ENCODE assay signal across 8 mouse cellular contexts in genomic region chr3:105894601-105895592, GRCm38 (mm10). TPM values are rescaled to one million over a fixed set of nuclear protein-coding genes. Genes with fewer than 3 reads are reported as not detected.
DNase-seq lines count a peak whose midpoint lies in the region; ATAC-seq lines count a peak whose summit lies in the region.

No protein-coding gene starts in this region.

- DNase-seq in forebrain, embryonic 14.5 days (ENCODE audit: low spot score): peak; percentile 50
- peak; percentile 99 for DNase-seq in adrenal gland, postnatal 25 days
- peak; percentile 55 to 58 for DNase-seq in frontal cortex, postnatal 10 days (ENCODE audit: low spot score in 2 of 2)
- peak; percentile 88 for DNase-seq in intestine, embryonic 14.5 days (ENCODE audit: low spot score)
- DNase-seq in limb, embryonic 10.5 days (ENCODE audit: low spot score): peak; percentile 50
- peak; percentile 95 for DNase-seq in testis, postnatal 10 days (ENCODE audit: low spot score)

- no peaks in the 10 kb centered on the region for H3K9me3 ChIP-seq in forebrain, embryonic 14.5 days (replicated peaks; ENCODE audit: control insufficient read depth, low read length)
- no peaks in the 10 kb centered on the region for H3K9me3 ChIP-seq in forebrain, embryonic 15.5 days
- no peaks in the 10 kb centered on the region for H3K9me3 ChIP-seq in intestine, embryonic 14.5 days (ENCODE audit: control insufficient read depth, low read length)
- no peaks in the 10 kb centered on the region for H3K9me3 ChIP-seq in limb, embryonic 10.5 days (replicated peaks)

- H3K27me3 ChIP-seq in forebrain, embryonic 14.5 days (replicated peaks; ENCODE audit: control insufficient read depth, insufficient read depth, low read length): no peaks in the 10 kb centered on the region
- H3K27me3 ChIP-seq in forebrain, embryonic 15.5 days: no peaks in the 10 kb centered on the region
- H3K27me3 ChIP-seq in intestine, embryonic 14.5 days (replicated peaks; ENCODE audit: control insufficient read depth, insufficient read depth, low read length): no peaks in the 10 kb centered on the region
- H3K27me3 ChIP-seq in limb, embryonic 10.5 days (ENCODE audit: low read depth, poor library complexity, severe bottlenecking): no peaks in the 10 kb centered on the region

- no peak overlapping the region for H3K9ac ChIP-seq in forebrain, embryonic 14.5 days (ENCODE audit: low read length)
- H3K9ac ChIP-seq in forebrain, embryonic 15.5 days (replicated peaks): no peak overlapping the region
- no peak overlapping the region for H3K9ac ChIP-seq in intestine, embryonic 14.5 days (ENCODE audit: low read length)

- H3K4me3 ChIP-seq in forebrain, embryonic 14.5 days (ENCODE audit: low read depth, low read length): no peak overlapping the region
- no peak overlapping the region for H3K4me3 ChIP-seq in forebrain, embryonic 15.5 days
- H3K4me3 ChIP-seq in intestine, embryonic 14.5 days (ENCODE audit: low read depth, low read length): no peak overlapping the region
- H3K4me3 ChIP-seq in limb, embryonic 10.5 days: no peak overlapping the region

- no peaks in the 10 kb centered on the region for H3K36me3 ChIP-seq in forebrain, embryonic 14.5 days (ENCODE audit: control insufficient read depth, insufficient read depth, low read length)
- H3K36me3 ChIP-seq in forebrain, embryonic 15.5 days: no peaks in the 10 kb centered on the region
- no peaks in the 10 kb centered on the region for H3K36me3 ChIP-seq in intestine, embryonic 14.5 days (ENCODE audit: control insufficient read depth, insufficient read depth, low read length)
- H3K36me3 ChIP-seq in limb, embryonic 10.5 days: no peaks in the 10 kb centered on the region

- H3K27ac ChIP-seq in forebrain, embryonic 14.5 days (ENCODE audit: low read depth, low read length): no peak overlapping the region
- H3K27ac ChIP-seq in forebrain, embryonic 15.5 days (replicated peaks): no peak overlapping the region
- no peak overlapping the region; the same call in 1 of the 2 replicates for H3K27ac ChIP-seq in intestine, embryonic 14.5 days (ENCODE audit: low read depth)
- H3K27ac ChIP-seq in limb, embryonic 10.5 days: peak overlapping the region; percentile 69; the same call in 1 of the 2 replicates

- ATAC-seq in forebrain, embryonic 14.5 days: 0 out of 2 replicates have a peak, but pooled peaks have one; percentile 18
- no peak for ATAC-seq in forebrain, embryonic 15.5 days (replicated peaks)
- ATAC-seq in intestine, embryonic 14.5 days (replicated peaks; ENCODE audit: low FRiP score, low TSS enrichment, low read depth): peak; percentile 65
- peak; percentile 54 for ATAC-seq in monocyte, adult 5-6 weeks (replicated peaks; ENCODE audit: insufficient number of reproducible peaks, low FRiP score, low TSS enrichment, poor library complexity, severe bottlenecking)

- WGBS in forebrain, embryonic 14.5 days: 74% methylated on average over 23 of the region's 23 CpGs
- 73% methylated on average over 23 of the region's 23 CpGs for WGBS in forebrain, embryonic 15.5 days
- WGBS in intestine, embryonic 14.5 days: 69% methylated on average over 23 of the region's 23 CpGs
- 87% methylated on average over 23 of the region's 23 CpGs for WGBS in limb, embryonic 10.5 days

- no peaks in the 10 kb centered on the region for H3K4me1 ChIP-seq in forebrain, embryonic 14.5 days (ENCODE audit: control insufficient read depth, insufficient read depth, low read length)
- H3K4me1 ChIP-seq in forebrain, embryonic 15.5 days: no peaks in the 10 kb centered on the region
- peaks cover 25% of the 10 kb centered on the region for H3K4me1 ChIP-seq in intestine, embryonic 14.5 days (replicated peaks; ENCODE audit: control insufficient read depth, insufficient read depth, low read length)
- peaks cover 45% of the 10 kb centered on the region for H3K4me1 ChIP-seq in limb, embryonic 10.5 days

- H3K4me2 ChIP-seq in forebrain, embryonic 14.5 days (ENCODE audit: low read length): no peak overlapping the region
- H3K4me2 ChIP-seq in forebrain, embryonic 15.5 days (replicated peaks): no peak overlapping the region
- no peak overlapping the region for H3K4me2 ChIP-seq in intestine, embryonic 14.5 days (ENCODE audit: low read length)

RNA-seq across cellular contexts. Expression of gene Tmigd3, which starts 24.2 kb away (rescaled TPM):
- polyA plus RNA-seq in forebrain, embryonic 14.5 days (2014; fragmentation: Nextera tagmentation; extraction: Ambion mirVana): not detected in 2 replicates
- 0.24 TPM in 1 of 2 replicates, not detected in the other for polyA plus RNA-seq in forebrain, embryonic 15.5 days (2015; fragmentation: Nextera tagmentation; extraction: Ambion mirVana)
- total RNA-seq in adrenal gland, postnatal 25 days (2021): not detected in 2 replicates
- 0.18 TPM in 1 of 2 replicates, not detected in the other for polyA plus RNA-seq in intestine, embryonic 14.5 days (2014; fragmentation: Nextera tagmentation; extraction: Ambion mirVana)
- polyA plus RNA-seq in limb, embryonic 10.5 days (2016; fragmentation: Nextera tagmentation; extraction: Ambion mirVana): 0.30 TPM in 1 of 2 replicates, not detected in the other
- total RNA-seq in monocyte, adult 5-6 weeks (2017): 0.39 to 3.4 TPM (median 2.0 TPM) in 3 replicates

RNA-seq across cellular contexts. Expression of gene Adora3, which starts 24.2 kb away (rescaled TPM):
- polyA plus RNA-seq in forebrain, embryonic 14.5 days (2014; fragmentation: Nextera tagmentation; extraction: Ambion mirVana): 0.11 and 0.28 TPM in 2 replicates
- 0.23 and 0.46 TPM in 2 replicates for polyA plus RNA-seq in forebrain, embryonic 15.5 days (2015; fragmentation: Nextera tagmentation; extraction: Ambion mirVana)
- total RNA-seq in adrenal gland, postnatal 25 days (2021): not detected in 2 replicates
- 0.17 TPM in 1 of 2 replicates, not detected in the other for polyA plus RNA-seq in intestine, embryonic 14.5 days (2014; fragmentation: Nextera tagmentation; extraction: Ambion mirVana)
- 0.25 TPM in 1 of 2 replicates, not detected in the other for polyA plus RNA-seq in limb, embryonic 10.5 days (2016; fragmentation: Nextera tagmentation; extraction: Ambion mirVana)
- 5.1 to 7.1 TPM in 2 of 3 replicates, not detected in the other for total RNA-seq in monocyte, adult 5-6 weeks (2017)

RNA-seq across cellular contexts. Expression of gene I830077J02Rik, which starts 37.6 kb away (rescaled TPM):
- 0.36 TPM in 1 of 2 replicates, not detected in the other for polyA plus RNA-seq in forebrain, embryonic 14.5 days (2014; fragmentation: Nextera tagmentation; extraction: Ambion mirVana)
- 0.20 and 0.23 TPM in 2 replicates for polyA plus RNA-seq in forebrain, embryonic 15.5 days (2015; fragmentation: Nextera tagmentation; extraction: Ambion mirVana)
- 0.49 and 0.57 TPM in 2 replicates for total RNA-seq in adrenal gland, postnatal 25 days (2021)
- polyA plus RNA-seq in intestine, embryonic 14.5 days (2014; fragmentation: Nextera tagmentation; extraction: Ambion mirVana): 1.1 and 1.2 TPM in 2 replicates
- 0.41 and 0.54 TPM in 2 replicates for polyA plus RNA-seq in limb, embryonic 10.5 days (2016; fragmentation: Nextera tagmentation; extraction: Ambion mirVana)
- 39.0 to 51.7 TPM (median 50.2 TPM) in 3 replicates for total RNA-seq in monocyte, adult 5-6 weeks (2017)
